Mouse (Mus musculus) left cerebral cortex, postnatal 25 days (tissue): Measurements from ENCODE around the gene Gm8871. TPM values are rescaled to one million over a fixed set of nuclear protein-coding genes. Genes with fewer than 3 reads are reported as not detected.
"Not testable (repeated sequence)": the region's sequence is repeated elsewhere in the genome, so short reads cannot be mapped to it uniquely, and the experiment has no call there.

Experiments
- DNase-seq, 2 experiments: peaks; one replicate each; pipeline ENCODE4 v3.0.0; 2022; ENCODE audit warnings: low spot score in 2 of 2, mixed read lengths in 1 of 2
- intact Hi-C: fragments of 180-260 bp; cut with DNase I; formaldehyde crosslinking; loops from one replicate; pipeline ENCODE4 v1.15.1; 2025
- total RNA-seq, 2 experiments: library from RNA; stranded (reverse); gene quantifications; 2 replicates each; pipeline ENCODE4 v1.2.3; 2021

Gene Gm8871
- not detected for total RNA-seq

GRCm38 (mm10) chr5:10947505-10947904, at the start of gene Gm8871, which contains the start of gene Gm8857:
Gm8871 (plus strand) TSS chr5:10947805.
Gm8857 (plus strand) TSS chr5:10947807.
- DNase-seq, intact Hi-C loops: not testable (repeated sequence)

- DNase-seq, intact Hi-C loops: not testable (repeated sequence)
Observed at GRCm38 (mm10) chr5:10953512-10953911, 5.9 kb downstream of the Gm8871 start.

GRCm38 (mm10) chr5:10958057-10958456, 10.5 kb downstream of the Gm8871 start:
- DNase-seq, intact Hi-C loops: not testable (repeated sequence)

Other genes with a start within 250 kb of the Gm8871 start
- not detected for gene Gm8857, start within 50 bp of the Gm8871 start, total RNA-seq
- not detected for gene Gm8879, start 179.8 kb downstream of the Gm8871 start, total RNA-seq
- not detected for gene Gm5861, start 235.3 kb downstream of the Gm8871 start, total RNA-seq